Mouse (Mus musculus) adipocyte (in vitro differentiated cells): Measurements from ENCODE around the gene Pcbp3.

ENCODE experiments used
- DNase-seq: peaks from one replicate; pipeline ENCODE4 v3.0.0-alpha.2; 2016; ENCODE audit warnings: low spot score

Gene Pcbp3

GRCm38 (mm10) chr10:76729631-76730620, 231.8 kb downstream of the Pcbp3 start:
- DNase-seq, result no peak

GRCm38 (mm10) chr10:76728369-76728768, 233.3 kb downstream of the Pcbp3 start:
- DNase-seq, result peak; percentile 79

GRCm38 (mm10) chr10:76727301-76727700, 234.4 kb downstream of the Pcbp3 start:
- DNase-seq, result no peak

GRCm38 (mm10) chr10:76726866-76727265, 234.8 kb downstream of the Pcbp3 start:
- no peak for DNase-seq

DNA sequence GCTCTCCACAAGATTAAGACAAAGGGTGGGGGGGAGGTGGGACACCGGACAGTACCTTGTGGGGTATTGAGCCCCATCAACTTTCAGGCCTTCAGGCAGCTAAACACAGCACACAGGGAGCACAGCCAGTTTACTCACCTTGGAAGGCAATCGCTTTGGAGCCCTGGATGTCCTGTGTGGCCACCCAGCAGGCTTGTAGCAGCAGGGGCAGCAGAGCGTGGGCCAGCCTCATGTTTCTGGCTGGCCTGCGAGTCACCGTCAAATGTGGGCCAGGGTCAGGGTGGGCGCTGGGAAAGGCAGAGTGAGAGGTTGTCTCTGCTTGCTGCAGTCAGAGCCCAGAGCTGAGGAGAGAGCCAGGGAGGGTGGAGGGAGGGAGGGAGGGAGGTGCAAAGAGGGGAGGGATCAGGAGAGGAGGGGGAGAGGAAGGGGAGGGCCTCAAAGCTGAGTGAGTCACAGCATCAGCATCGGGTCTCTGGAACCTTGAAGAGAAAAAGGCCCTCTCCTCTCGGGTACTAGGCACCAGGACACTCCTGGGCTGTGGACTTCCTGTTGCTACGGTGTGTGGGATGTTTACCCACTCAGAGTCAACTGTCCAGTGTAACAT, 235.9 kb downstream of the Pcbp3 start, which contains the start of gene Col6a1:
Gene Col6a1, minus strand, starts transcription at position 487 of the 604 bp plus-strand sequence.
- peak; percentile 83 for DNase-seq

GRCm38 (mm10) chr10:76725097-76725496, 236.6 kb downstream of the Pcbp3 start:
- DNase-seq, result no peak

DNA sequence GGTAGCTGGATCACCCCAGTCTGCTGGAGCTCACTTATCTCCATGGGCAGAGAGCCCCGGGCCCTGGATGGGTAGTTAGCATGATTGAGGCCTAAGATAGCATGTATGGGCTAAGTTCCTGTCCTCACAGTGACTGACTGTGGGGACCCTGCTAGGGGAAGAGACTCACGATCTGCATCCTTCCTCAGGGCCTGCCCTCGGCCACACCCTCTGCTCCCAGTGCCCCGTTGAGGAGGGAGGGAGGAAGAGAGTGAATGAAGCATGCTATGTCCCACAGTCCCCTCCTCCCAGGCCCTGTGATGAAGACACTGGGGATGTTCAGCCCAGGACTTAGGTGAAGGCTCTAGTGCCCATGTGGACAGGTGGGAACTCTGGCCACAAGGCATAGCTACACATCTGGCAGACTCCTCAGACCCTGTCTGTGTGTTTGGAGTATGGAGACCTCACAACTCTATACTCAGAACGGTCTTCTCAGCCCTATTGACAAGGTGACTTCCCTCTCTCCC, 237.4 kb downstream of the Pcbp3 start:
- DNase-seq, result peak; percentile 26

DNA sequence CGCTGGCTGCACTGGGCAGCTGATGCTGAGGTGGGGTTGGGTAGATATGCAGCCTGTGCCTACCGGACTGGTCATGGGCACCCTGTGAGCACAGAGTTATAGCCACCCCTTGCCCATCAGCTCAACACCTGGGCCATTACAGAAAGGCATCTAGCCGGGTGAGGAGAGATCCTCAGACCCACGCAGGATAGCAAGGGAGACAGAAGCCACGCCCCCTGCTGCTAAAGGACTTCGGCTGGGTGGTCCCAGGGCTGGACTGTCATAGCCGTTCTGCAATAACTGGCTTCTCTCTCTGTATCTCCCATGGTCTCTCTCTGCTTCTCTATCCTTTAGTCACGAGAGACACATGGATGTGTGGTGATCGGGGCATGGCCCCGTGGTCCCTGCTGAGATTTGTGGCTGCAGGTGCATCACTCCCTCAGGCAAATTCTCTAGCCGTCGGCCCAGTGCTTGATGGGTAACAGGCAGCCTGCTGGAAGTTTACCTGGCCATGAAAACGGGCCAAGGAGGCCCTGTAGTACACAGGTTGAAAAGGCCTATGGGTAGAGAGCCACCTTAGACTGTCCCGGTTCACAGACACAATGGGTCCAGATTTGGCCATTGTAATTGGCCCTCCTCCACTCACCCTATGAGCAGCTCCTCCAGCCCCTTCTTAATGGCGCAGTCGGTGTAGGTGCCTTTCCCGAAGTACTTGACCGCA, 238.8 kb downstream of the Pcbp3 start:
- DNase-seq, result no peak

DNA sequence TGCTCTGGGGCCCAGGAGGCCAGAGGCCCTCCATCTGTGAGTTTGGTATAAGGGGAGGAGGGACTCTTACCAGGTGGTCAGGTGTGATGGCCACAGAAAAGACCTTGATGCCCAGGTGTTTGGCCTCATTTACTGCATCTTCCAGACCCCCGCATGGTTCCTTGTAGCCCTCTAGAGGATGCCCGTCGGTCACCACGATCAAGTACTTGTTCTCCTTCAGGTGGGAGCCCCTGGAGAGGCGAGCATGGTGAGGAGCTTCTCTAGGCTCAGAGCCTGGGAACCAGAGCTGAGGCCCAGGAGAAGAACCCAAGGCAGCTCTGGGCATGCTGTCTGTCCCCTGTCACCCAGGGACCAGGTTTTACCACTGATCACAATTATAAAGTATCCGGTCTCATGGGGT, 239.9 kb downstream of the Pcbp3 start:
- DNase-seq, result no peak

DNA sequence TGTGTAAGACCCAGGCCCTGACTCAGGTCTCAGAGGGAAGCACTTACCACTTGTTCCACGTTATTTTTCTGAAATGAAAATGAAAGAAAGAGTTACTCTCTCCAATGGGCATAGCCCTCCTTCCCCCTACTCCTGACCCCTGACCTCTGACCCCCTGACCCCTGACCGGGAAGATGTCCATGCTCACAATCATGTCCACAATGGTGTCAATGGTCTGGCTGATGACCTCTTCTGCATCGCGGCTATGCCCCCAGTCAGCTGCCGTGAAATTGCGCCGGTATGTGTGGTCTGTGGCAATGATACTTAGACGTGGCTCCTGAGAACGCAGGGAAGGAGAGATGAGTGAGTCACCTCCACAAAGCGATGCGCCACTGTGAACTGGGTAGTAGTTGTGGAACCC, 240.5 kb downstream of the Pcbp3 start:
- DNase-seq, result no peak

DNA sequence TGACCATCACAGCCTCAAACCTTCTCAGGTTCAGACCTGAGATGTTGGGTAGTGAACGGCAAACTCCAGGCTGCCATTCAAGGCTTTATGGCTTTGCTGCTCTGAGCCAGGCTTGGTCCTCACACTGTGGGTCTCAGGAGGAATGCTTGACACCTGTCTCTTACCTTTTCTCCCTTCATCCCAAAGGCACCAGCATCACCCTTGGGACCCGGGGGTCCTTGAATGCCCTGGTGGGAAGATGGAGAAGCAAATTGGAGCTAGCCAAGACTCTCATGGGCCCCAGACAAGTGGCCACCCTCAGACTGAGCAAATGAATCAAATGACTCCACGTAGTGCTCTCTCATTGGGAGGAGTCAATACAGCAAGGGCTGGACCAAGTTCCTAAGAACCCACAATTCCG, 244.1 kb downstream of the Pcbp3 start:
- DNase-seq, result no peak

GRCm38 (mm10) chr10:76717026-76717425, 244.7 kb downstream of the Pcbp3 start:
- DNase-seq, result no peak

DNA sequence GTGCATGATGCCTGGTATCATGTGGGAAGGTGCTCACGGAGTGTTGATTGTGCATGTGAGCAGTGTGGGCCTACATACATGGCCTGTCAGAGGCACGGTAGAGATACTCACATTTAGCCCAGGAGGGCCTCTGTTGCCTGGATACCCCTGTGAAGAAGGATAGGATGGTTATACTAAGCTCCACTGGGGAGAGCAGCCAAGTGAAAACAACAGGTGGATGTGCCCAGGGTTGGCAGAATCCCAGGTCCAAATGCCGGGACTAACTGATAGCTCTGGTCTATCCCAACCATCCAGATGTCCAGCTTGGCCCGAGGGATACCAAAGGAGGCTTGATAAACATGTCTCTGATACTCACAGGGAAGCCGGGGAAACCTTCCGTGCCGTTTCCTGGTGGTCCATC, 247.4 kb downstream of the Pcbp3 start:
- DNase-seq, result no peak

GRCm38 (mm10) chr10:76712500-76712899, 249.2 kb downstream of the Pcbp3 start:
- no peak for DNase-seq
